12 mouse cellular contexts compared by ENCODE assay signal in genomic region chr1:39895506-39895905, GRCm38 (mm10). TPM values are rescaled to one million over a fixed set of nuclear protein-coding genes. Genes with fewer than 3 reads are reported as not detected.
DNase-seq lines count a peak whose midpoint lies in the region; ATAC-seq and TF ChIP-seq lines count a peak whose summit lies in the region.
"Had no signal": no experiment of that assay in that cellular context is flagged by ENCODE, and none has a peak within 500 bp of the region (broad histone marks: within the 10 kb centered on the region; RNA-seq: fewer than 3 reads in every experiment).

No protein-coding gene starts in this region.

- peaks cover 4% of the 10 kb centered on the region for H3K9me3 ChIP-seq in CH12.LX (replicated peaks; ENCODE audit: low read length)
- no peaks in the 10 kb centered on the region for H3K9me3 ChIP-seq in intestine, postnatal 0 days (ENCODE audit: control insufficient read depth)
- no peaks in the 10 kb centered on the region for H3K9me3 ChIP-seq in forebrain, postnatal 0 days (ENCODE audit: low read length)

- ATAC-seq in intestine, postnatal 0 days = 0 out of 2 replicates have a peak, but pooled peaks have one; percentile 26
- no peak for ATAC-seq in forebrain, postnatal 0 days

- WGBS in intestine, postnatal 0 days = 6% methylated on average over 2 of the region's 2 CpGs
- 52% methylated on average over 2 of the region's 2 CpGs for WGBS in forebrain, postnatal 0 days

- H3K79me2 ChIP-seq in CH12.LX (replicated peaks; ENCODE audit: control insufficient read depth, extremely low read depth, insufficient read depth, poor library complexity, severe bottlenecking) = no peaks in the 10 kb centered on the region

- H3K36me3 ChIP-seq in CH12.LX (replicated peaks in 1 of 2; ENCODE audit: control insufficient read depth in 1 of 2, insufficient read depth in 1 of 2, low read length in 1 of 2) = no peaks in the 10 kb centered on the region
- no peaks in the 10 kb centered on the region for H3K36me3 ChIP-seq in intestine, postnatal 0 days (ENCODE audit: control insufficient read depth, insufficient read depth)
- no peaks in the 10 kb centered on the region for H3K36me3 ChIP-seq in forebrain, postnatal 0 days (ENCODE audit: insufficient read depth)

- in situ Hi-C loops in CH12.LX (cut with MboI; ENCODE audit: low pct_ligation_motif_present, low pct_unique_long_range_greater_than_20kb, low sequenced_read_pairs) = no loop called here

- no peak overlapping the region for H3K27ac ChIP-seq in CH12.LX (ENCODE audit: insufficient read depth, low read depth)
- H3K27ac ChIP-seq in intestine, postnatal 0 days (ENCODE audit: low read depth, low read length) = no peak overlapping the region
- no peak overlapping the region for H3K27ac ChIP-seq in forebrain, postnatal 0 days (ENCODE audit: low read depth, low read length)

- peak; percentile 37 for DNase-seq in lung, postnatal 25 days (ENCODE audit: low spot score)
- no peak for DNase-seq in lung, postnatal 14 days
- peak; percentile 61 for DNase-seq in CH12.LX (ENCODE audit: extremely low read depth)
- DNase-seq in thymus, postnatal 14 days = peak; percentile 46
- DNase-seq in forebrain, postnatal 0 days = no peak
- DNase-seq in gastrocnemius, adult 8-10 months (ENCODE audit: low spot score in 2 of 2) = no peak
- DNase-seq: adrenal gland, postnatal 36 days; cerebellum, adult 11 months; kidney, adult 11 months; kidney, postnatal 4 days had no signal

- peak; percentile 86 for TF ChIP-seq EP300 in CH12.LX (IDR thresholded peaks at IDR 0.05; ENCODE audit: low read length)

- peak overlapping the region; percentile 72 for H3K4me2 ChIP-seq in CH12.LX (ENCODE audit: insufficient read depth, low read depth, poor library complexity, severe bottlenecking)
- no peak overlapping the region; the same call in 1 of the 2 replicates for H3K4me2 ChIP-seq in intestine, postnatal 0 days (replicated peaks; ENCODE audit: low read depth)
- H3K4me2 ChIP-seq in forebrain, postnatal 0 days (ENCODE audit: low read depth) = no peak overlapping the region
- H3K4me2 ChIP-seq: liver, embryonic 11.5 days had no signal

- no peak for TF ChIP-seq POLR2A in CH12.LX (IDR thresholded peaks at IDR 0.05; ENCODE audit: low read depth, low read length)

- TF ChIP-seq RAD21 in CH12.LX (IDR thresholded peaks at IDR 0.05; ENCODE audit: low read depth, low read length) = no peak; the same call in 1 of the 2 replicates

- no peak for TF ChIP-seq CTCF in CH12.LX (conservative IDR thresholded peaks at IDR 0.05 in 1 of 2, IDR thresholded peaks at IDR 0.05 in 1 of 2; ENCODE audit: low read depth in 2 of 2, low read length in 2 of 2)
- no peak for TF ChIP-seq CTCF in intestine, postnatal 0 days (IDR thresholded peaks at IDR 0.05; ENCODE audit: low read depth)
- no peak for TF ChIP-seq CTCF in forebrain, postnatal 0 days (IDR thresholded peaks at IDR 0.05; ENCODE audit: low read depth)

- no peaks in the 10 kb centered on the region for H3K27me3 ChIP-seq in CH12.LX (replicated peaks)
- H3K27me3 ChIP-seq in intestine, postnatal 0 days (replicated peaks; ENCODE audit: control insufficient read depth, insufficient read depth, low read length) = no peaks in the 10 kb centered on the region
- no peaks in the 10 kb centered on the region for H3K27me3 ChIP-seq in forebrain, postnatal 0 days (ENCODE audit: insufficient read depth, low read length)

- H3K4me3 ChIP-seq in CH12.LX (replicated peaks in 1 of 3; ENCODE audit: low read depth in 2 of 3, low read length in 2 of 3, poor library complexity in 1 of 3) = no peak overlapping the region
- no peak overlapping the region for H3K4me3 ChIP-seq in intestine, postnatal 0 days (ENCODE audit: low read depth, low read length)
- H3K4me3 ChIP-seq in forebrain, postnatal 0 days (ENCODE audit: low read depth, low read length) = no peak overlapping the region

- H3K9ac ChIP-seq in CH12.LX (ENCODE audit: insufficient read depth, low read depth) = no peak overlapping the region
- no peak overlapping the region for H3K9ac ChIP-seq in intestine, postnatal 0 days (ENCODE audit: low read depth, low read length)
- H3K9ac ChIP-seq in forebrain, postnatal 0 days = no peak overlapping the region

- H3K4me1 ChIP-seq in CH12.LX (ENCODE audit: control insufficient read depth in 1 of 2, insufficient read depth in 2 of 2) = peaks cover 17 to 30% of the 10 kb centered on the region in 2 experiments
- 0 out of 2 replicates have a peak, but pooled peaks cover 4% of the 10 kb centered on the region for H3K4me1 ChIP-seq in intestine, postnatal 0 days (replicated peaks; ENCODE audit: control insufficient read depth, insufficient read depth, low read length)
- 0 out of 2 replicates have a peak, but pooled peaks cover 8% of the 10 kb centered on the region for H3K4me1 ChIP-seq in forebrain, postnatal 0 days (ENCODE audit: insufficient read depth)

- dilution Hi-C loops in CH12.LX (cut with MboI; ENCODE audit: extremely low pct_ligation_motif_present, extremely low pct_unique_long_range_greater_than_20kb, low sequenced_read_pairs) = no loop called here

TF ChIP-seq in CH12.LX, 34 proteins besides CTCF, POLR2A, EP300 and RAD21:
- TF ChIP-seq UBTF (IDR thresholded peaks at IDR 0.05; ENCODE audit: low read depth, low read length) (no peak), HCFC1 (IDR thresholded peaks at IDR 0.05; ENCODE audit: low read depth, low read length) (no peak), IRF4 (IDR thresholded peaks at IDR 0.05; ENCODE audit: low read depth, low read length) (peak; percentile 80), ELF1 (IDR thresholded peaks at IDR 0.05; ENCODE audit: low read depth, low read length) (no peak), ETS1 (conservative IDR thresholded peaks at IDR 0.05; ENCODE audit: low read depth, low read length) (0 out of 2 replicates have a peak, but pooled peaks have one; percentile 8), POLR2AphosphoS2 (IDR thresholded peaks at IDR 0.05; ENCODE audit: low read depth, low read length) (no peak), CHD2 (IDR thresholded peaks at IDR 0.05; ENCODE audit: low read length) (peak; percentile 35), MAX (IDR thresholded peaks at IDR 0.05; ENCODE audit: low read length) (no peak)

RNA-seq across cellular contexts. Expression of gene Map4k4, which starts 5.2 kb away (rescaled TPM):
- total RNA-seq in CH12.LX (2012; rRNA removed) = 33.3 and 41.0 TPM in 2 replicates
- 20.3 and 21.8 TPM in 2 replicates for total RNA-seq in CH12.LX (2014; rRNA removed)
- 46.3 and 47.0 TPM in 2 replicates for polyA plus RNA-seq in CH12.LX (2012; ENCODE audit: insufficient read length, low read depth)
- polyA plus RNA-seq in intestine, postnatal 0 days (2015; fragmentation: Nextera tagmentation; extraction: Ambion mirVana) = 6.8 and 9.3 TPM in 2 replicates
- total RNA-seq in forebrain, postnatal 0 days (2014; rRNA removed) = 201 and 241 TPM in 2 replicates
- 11.9 and 21.3 TPM in 2 replicates for polyA plus RNA-seq in forebrain, postnatal 0 days (2015; fragmentation: Nextera tagmentation; extraction: Ambion mirVana)
- total RNA-seq in gastrocnemius, adult 8-10 months (2022) = 10 to 100 TPM; 10.5 to 18.2 (median 16.4) TPM

Comparison
In these comparisons a context has a peak if more than half of its experiments do, and no peak if none do; other contexts are left out.
1. DNase-seq: peak in lung, postnatal 25 days (single experiment), CH12.LX (single experiment) and thymus, postnatal 14 days (single experiment); none in lung, postnatal 14 days (single experiment), forebrain, postnatal 0 days (single experiment) and gastrocnemius, adult 8-10 months (0 of 2).